Mouse (Mus musculus) frontal cortex, adult 2 months (tissue): Measurements from ENCODE around the gene Gbp5. TPM values are rescaled to one million over a fixed set of nuclear protein-coding genes. Genes with fewer than 3 reads are reported as not detected.
"Not testable (repeated sequence)": the region's sequence is repeated elsewhere in the genome, so short reads cannot be mapped to it uniquely, and the experiment has no call there.

ENCODE experiments used
- DNase-seq, 2 experiments: peaks; one replicate each; pipeline ENCODE4 v3.0.0; 2022; ENCODE audit warnings: low spot score in 1 of 2; ENCODE audit errors: extremely low spot score in 1 of 2
- polyA plus RNA-seq: library from polyadenylated mRNA; depleted of rRNA; stranded (reverse); fragments of >200 nt; gene quantifications from 2 replicates; pipeline ENCODE4 v1.2.3, GENCODE M21; 2012; rRNA removed

The Gbp5 gene
- polyA plus RNA-seq, 1 experiment, result 3.0 TPM

- DNase-seq, result no peak
Observed at GRCm38 (mm10) chr3:142541391-142541790, 47.6 kb downstream of the Gbp5 start.

- DNase-seq, result not testable (repeated sequence)
Observed at GRCm38 (mm10) chr3:142542776-142543175, 49.0 kb downstream of the Gbp5 start.

- DNase-seq, result no peak
Observed at GRCm38 (mm10) chr3:142546690-142547089, 52.9 kb downstream of the Gbp5 start.

- DNase-seq, result no peak
Observed at GRCm38 (mm10) chr3:142550052-142550676, 56.4 kb downstream of the Gbp5 start.

- no peak for DNase-seq
Observed at GRCm38 (mm10) chr3:142554601-142555000, 60.8 kb downstream of the Gbp5 start.

- DNase-seq, result no peak
Observed at GRCm38 (mm10) chr3:142555623-142556022, 61.8 kb downstream of the Gbp5 start.

GRCm38 (mm10) chr3:142559632-142560228 lies 66.0 kb downstream of the Gbp5 start, which contains the start of gene Gbp3:
Gene Gbp3, plus strand, starts transcription at chr3:142560026.
- DNase-seq, result no peak

- DNase-seq, result peak; percentile 58 to 79
Observed at GRCm38 (mm10) chr3:142560296-142560948, 66.6 kb downstream of the Gbp5 start.

GRCm38 (mm10) chr3:142561045-142561646 lies 67.4 kb downstream of the Gbp5 start:
- DNase-seq, result no peak

- no peak for DNase-seq
Observed at GRCm38 (mm10) chr3:142561666-142562065, 67.9 kb downstream of the Gbp5 start.

- DNase-seq, result not testable (repeated sequence)
Observed at GRCm38 (mm10) chr3:142567490-142567889, 73.7 kb downstream of the Gbp5 start.

GRCm38 (mm10) chr3:142570738-142571137 lies 77.0 kb downstream of the Gbp5 start:
- DNase-seq, result no peak

Other genes starting within 250 kb of the Gbp5 start
- 19.1 and 22.6 TPM in 2 replicates for gene Pdlim5, start 98.3 kb upstream of the Gbp5 start, polyA plus RNA-seq
- gene Gbp7, start 36.4 kb downstream of the Gbp5 start, polyA plus RNA-seq, result 2.4 and 3.5 TPM in 2 replicates
- 11.6 and 14.0 TPM in 2 replicates for gene Gbp3, start 66.0 kb downstream of the Gbp5 start, polyA plus RNA-seq
- not detected in 2 replicates for gene Gbp2b, start 100.9 kb downstream of the Gbp5 start, polyA plus RNA-seq
- gene Gbp2, start 126.6 kb downstream of the Gbp5 start, polyA plus RNA-seq, result 3.3 and 3.5 TPM in 2 replicates
- 5.4 and 6.0 TPM in 2 replicates for gene Kyat3, start 207.1 kb downstream of the Gbp5 start, polyA plus RNA-seq